In genomic region chr3:38139387-38139786, GRCm38 (mm10) we compare ENCODE assay signal across 29 mouse cellular contexts.
DNase-seq lines count a peak whose midpoint lies in the region; ATAC-seq lines count a peak whose summit lies in the region.
"Had no signal": no experiment of that assay in that cellular context is flagged by ENCODE, and none has a peak within 500 bp of the region (broad histone marks: within the 10 kb centered on the region; RNA-seq: fewer than 3 reads in every experiment).

No protein-coding gene starts in this region.

- H3K9me3 ChIP-seq in heart, embryonic 10.5 days, result no peaks in the 10 kb centered on the region
- H3K9me3 ChIP-seq: forebrain, embryonic 15.5 days; heart, embryonic 12.5 days; hindbrain, embryonic 10.5 days; intestine, embryonic 15.5 days; midbrain, embryonic 13.5 days; neural tube, embryonic 13.5 days had no signal

- H3K4me3 ChIP-seq in heart, embryonic 10.5 days, result no peak overlapping the region
- H3K4me3 ChIP-seq: forebrain, embryonic 15.5 days; heart, embryonic 12.5 days; hindbrain, embryonic 10.5 days; intestine, embryonic 15.5 days; midbrain, embryonic 13.5 days; neural tube, embryonic 13.5 days had no signal

- ATAC-seq in frontal cortex, adult (ENCODE audit: low TSS enrichment), result peak; percentile 83
- no peak for ATAC-seq in erythroid progenitor cell, adult 5-6 weeks (replicated peaks; ENCODE audit: low FRiP score, poor library complexity, severe bottlenecking)
- ATAC-seq: forebrain, embryonic 15.5 days; hindbrain, postnatal 0 days; intestine, embryonic 15.5 days; midbrain, embryonic 13.5 days; Patski had no signal

- no peaks in the 10 kb centered on the region for H3K36me3 ChIP-seq in heart, embryonic 10.5 days
- H3K36me3 ChIP-seq: forebrain, embryonic 15.5 days; heart, embryonic 12.5 days; hindbrain, embryonic 10.5 days; intestine, embryonic 15.5 days; midbrain, embryonic 13.5 days; neural tube, embryonic 13.5 days had no signal

- H3K4me1 ChIP-seq in heart, embryonic 10.5 days, result peaks cover 5% of the 10 kb centered on the region; the same call in 1 of the 2 replicates
- H3K4me1 ChIP-seq: intestine, embryonic 15.5 days had no signal

- WGBS in heart, embryonic 10.5 days, result 94% methylated on average over 4 of the region's 4 CpGs

- DNase-seq in frontal cortex, postnatal 10 days (ENCODE audit: low spot score in 2 of 2), result no peak
- DNase-seq in left cerebral cortex, adult 18-20 months (ENCODE audit: low spot score in 2 of 2), result peak; percentile 11 to 21
- DNase-seq in left cerebral cortex, postnatal 4 days, result no peak
- peak; percentile 47 to 66 for DNase-seq in right cerebral cortex, postnatal 10 days (ENCODE audit: low spot score in 2 of 2)
- no peak for DNase-seq in right cerebral cortex, postnatal 36 days (ENCODE audit: low spot score in 2 of 2)
- DNase-seq in heart, embryonic 10.5 days (ENCODE audit: low spot score), result no peak
- DNase-seq: adrenal gland, postnatal 10 days; cerebellum, adult 11 months; cerebellum, adult 9-10 months; cerebellum, postnatal 36 days; gastrocnemius, postnatal 25 days; heart, adult 18-20 months; kidney, adult 2 months; kidney, postnatal 36 days; liver; lung, adult 2 months; lung, postnatal 10 days had no signal

- no peaks in the 10 kb centered on the region for H3K27me3 ChIP-seq in heart, embryonic 10.5 days (ENCODE audit: insufficient read depth, poor library complexity, severe bottlenecking)
- H3K27me3 ChIP-seq: forebrain, embryonic 15.5 days; heart, embryonic 12.5 days; intestine, embryonic 15.5 days; midbrain, embryonic 13.5 days; neural tube, embryonic 13.5 days; Patski had no signal

- no peak overlapping the region for H3K27ac ChIP-seq in heart, embryonic 10.5 days
- H3K27ac ChIP-seq: forebrain, embryonic 15.5 days; hindbrain, embryonic 10.5 days; hindbrain, postnatal 0 days; intestine, embryonic 15.5 days; liver, embryonic 14.5 days; macrophage; midbrain, embryonic 13.5 days; neural tube, embryonic 13.5 days had no signal

- intact Hi-C loops in left cerebral cortex, postnatal 4 days (cut with DNase I), result no loop called here

Comparison
In these comparisons a context has a peak if more than half of its experiments do, and no peak if none do; other contexts are left out.
1. DNase-seq: peak in left cerebral cortex, adult 18-20 months (2 of 2) and right cerebral cortex, postnatal 10 days (2 of 2); none in frontal cortex, postnatal 10 days (0 of 2), left cerebral cortex, postnatal 4 days (single experiment), right cerebral cortex, postnatal 36 days (0 of 2) and heart, embryonic 10.5 days (single experiment).